1 mouse cellular context compared by ENCODE assay signal in genomic region chr5:124531583-124531930, GRCm38 (mm10).
TF ChIP-seq lines count a peak whose summit lies in the region.

No protein-coding gene starts in this region.

TF ChIP-seq in MEL, 35 proteins besides CTCF, POLR2A, EP300 and RAD21 (continued from another document):
- TF ChIP-seq ETS1 (IDR thresholded peaks at IDR 0.05; ENCODE audit: low read depth, low read length) (no peak), GABPA (IDR thresholded peaks at IDR 0.05; ENCODE audit: low read depth, low read length) (no peak), ZMIZ1 (IDR thresholded peaks at IDR 0.05; ENCODE audit: low read depth, low read length) (no peak), RCOR1 (IDR thresholded peaks at IDR 0.05; ENCODE audit: low read depth, low read length) (no peak), UBTF (IDR thresholded peaks at IDR 0.05; ENCODE audit: borderline replicate concordance, insufficient read depth, low read depth, low read length) (no peak), NRF1 (IDR thresholded peaks at IDR 0.05; ENCODE audit: insufficient read depth, low read depth, low read length, poor library complexity, severe bottlenecking) (no peak), NELFE (IDR thresholded peaks at IDR 0.05; ENCODE audit: low read depth, low read length) (no peak), KAT2A (conservative IDR thresholded peaks at IDR 0.05; ENCODE audit: low read depth, low read length) (no peak), JUND (IDR thresholded peaks at IDR 0.05; ENCODE audit: low read depth, low read length) (no peak), USF2 (IDR thresholded peaks at IDR 0.05; ENCODE audit: borderline replicate concordance in 1 of 2, insufficient read depth in 1 of 2, low read depth in 1 of 2, low read length in 2 of 2) (no peak), USF1 (IDR thresholded peaks at IDR 0.05; ENCODE audit: low read depth, low read length) (no peak), MXI1 (IDR thresholded peaks at IDR 0.05; ENCODE audit: low read depth, low read length) (no peak)
